Mouse (Mus musculus) limb, embryonic 13.5 days (tissue): ENCODE measurements around the gene C1s2. TPM values are rescaled to one million over a fixed set of nuclear protein-coding genes. Genes with fewer than 3 reads are reported as not detected.

Experiments
- polyA plus RNA-seq: library from polyadenylated mRNA; unstranded; fragments of >200 nt; fragmentation: Nextera tagmentation; extraction: Ambion mirVana; gene quantifications from 2 replicates; pipeline ENCODE4 v1.2.1, GENCODE M21; 2015

The C1s2 gene
- polyA plus RNA-seq, 1 experiment from 2014 or later, result not detected

Other genes starting within 250 kb of the C1s2 start
- gene Pex5, start 221.0 kb downstream of the C1s2 start, polyA plus RNA-seq, result 50.4 and 54.5 TPM in 2 replicates
- 12.8 and 12.9 TPM in 2 replicates for gene Clstn3, start 171.3 kb downstream of the C1s2 start, polyA plus RNA-seq
- 0.60 and 0.72 TPM in 2 replicates for gene C1rl, start 143.0 kb downstream of the C1s2 start, polyA plus RNA-seq
- 0.80 and 1.3 TPM in 2 replicates for gene C1ra, start 123.7 kb downstream of the C1s2 start, polyA plus RNA-seq
- 1.8 and 1.9 TPM in 2 replicates for gene C1s1, start 93.7 kb downstream of the C1s2 start, polyA plus RNA-seq
- gene C1rb, start 65.8 kb downstream of the C1s2 start, polyA plus RNA-seq, result not detected in 2 replicates
- 56.4 and 57.0 TPM in 2 replicates for gene Lpcat3, start 26.9 kb upstream of the C1s2 start, polyA plus RNA-seq
- gene Emg1, start 76.1 kb upstream of the C1s2 start, polyA plus RNA-seq, result 190 and 201 TPM in 2 replicates
- 324 and 325 TPM in 2 replicates for gene Phb2, start 76.3 kb upstream of the C1s2 start, polyA plus RNA-seq
- 9.0 and 10.9 TPM in 2 replicates for gene Ptpn6, start 102.6 kb upstream of the C1s2 start, polyA plus RNA-seq
- 480 and 513 TPM in 2 replicates for gene Grcc10, start 105.3 kb upstream of the C1s2 start, polyA plus RNA-seq
- gene Gm45234, start 119.9 kb upstream of the C1s2 start, polyA plus RNA-seq, result 0.11 TPM in 1 of 2 replicates, not detected in the other
- gene Atn1, start 120.4 kb upstream of the C1s2 start, polyA plus RNA-seq, result 19.6 and 20.0 TPM in 2 replicates
- gene Eno2, start 133.6 kb upstream of the C1s2 start, polyA plus RNA-seq, result 7.2 and 7.7 TPM in 2 replicates
- gene Lrrc23, start 143.6 kb upstream of the C1s2 start, polyA plus RNA-seq, result 0.59 and 0.86 TPM in 2 replicates
- gene Spsb2, start 172.6 kb upstream of the C1s2 start, polyA plus RNA-seq, result 10.4 and 12.3 TPM in 2 replicates
- gene Tpi1, start 178.2 kb upstream of the C1s2 start, polyA plus RNA-seq, result 782 and 803 TPM in 2 replicates
- gene Usp5, start 193.4 kb upstream of the C1s2 start, polyA plus RNA-seq, result 165 and 177 TPM in 2 replicates
- 166 and 172 TPM in 2 replicates for gene Cdca3, start 193.5 kb upstream of the C1s2 start, polyA plus RNA-seq
- gene Gnb3, start 204.2 kb upstream of the C1s2 start, polyA plus RNA-seq, result 1.0 and 1.3 TPM in 2 replicates
- gene P3h3, start 221.7 kb upstream of the C1s2 start, polyA plus RNA-seq, result 60.4 and 61.2 TPM in 2 replicates
- gene Gpr162, start 227.9 kb upstream of the C1s2 start, polyA plus RNA-seq, result 2.9 and 3.5 TPM in 2 replicates